11 mouse cellular contexts compared by ENCODE assay signal in genomic region chr17:65854006-65854405, GRCm38 (mm10).
"Had no signal": no experiment of that assay in that cellular context is flagged by ENCODE, and none has a peak within 500 bp of the region (broad histone marks: within the 10 kb centered on the region; RNA-seq: fewer than 3 reads in every experiment).

No protein-coding gene starts in this region.

- ATAC-seq: intestine, postnatal 0 days had no signal

- H3K4me1 ChIP-seq: limb, embryonic 13.5 days; lung, embryonic 15.5 days had no signal

- DNase-seq: layer of hippocampus, adult 9-11 months; midbrain, embryonic 14.5 days; thymus, adult 18-20 months; thymus, postnatal 36 days had no signal

- H3K27ac ChIP-seq: kidney, postnatal 0 days; layer of hippocampus, adult 2 months; limb, embryonic 10.5 days; limb, embryonic 13.5 days; lung, embryonic 15.5 days had no signal

- H3K27me3 ChIP-seq: limb, embryonic 13.5 days; lung, embryonic 15.5 days had no signal

- H3K9me3 ChIP-seq: limb, embryonic 10.5 days; lung, embryonic 15.5 days had no signal

- H3K4me2 ChIP-seq: limb, embryonic 13.5 days; lung, embryonic 15.5 days; midbrain, embryonic 11.5 days had no signal

- H3K4me3 ChIP-seq: layer of hippocampus, adult 2 months; limb, embryonic 10.5 days; limb, embryonic 13.5 days; lung, embryonic 15.5 days had no signal

- H3K9ac ChIP-seq: limb, embryonic 13.5 days; lung, embryonic 15.5 days had no signal
